Mouse (Mus musculus): ENCODE results near the gene Olfr750.

DNA sequence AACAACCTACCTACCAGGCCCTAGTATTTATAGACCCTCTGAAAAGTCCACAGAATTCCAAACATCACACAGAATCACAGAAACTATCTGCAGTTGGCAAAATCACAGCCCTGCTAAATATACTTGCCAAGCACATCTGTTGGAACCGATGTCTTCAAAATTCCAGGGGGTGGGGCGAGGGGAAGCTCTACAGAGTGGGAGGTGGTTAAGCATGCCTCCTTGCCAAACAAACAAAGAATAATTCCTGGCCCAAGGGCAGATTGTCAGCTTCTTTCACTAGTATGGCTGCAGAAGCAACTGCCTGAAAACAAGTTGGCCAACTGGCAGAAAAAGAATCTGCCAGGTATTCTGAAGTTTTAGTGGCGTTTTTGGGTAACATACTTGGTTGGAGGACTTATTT, 57.0 kb downstream of the Olfr750 start:
- TF ChIP-seq POLR2AphosphoS2 (IDR thresholded peaks at IDR 0.05; ENCODE audit: low read length) (no peak), POLR2A (IDR thresholded peaks at IDR 0.05; ENCODE audit: control insufficient read depth in 1 of 2, insufficient read depth in 1 of 2, low read depth in 1 of 2, low read length in 2 of 2, poor library complexity in 1 of 2) (no peak), MAZ (IDR thresholded peaks at IDR 0.05; ENCODE audit: low read depth, low read length) (no peak), SMC3 (IDR thresholded peaks at IDR 0.05; ENCODE audit: low read depth, low read length) (no peak), UBTF (IDR thresholded peaks at IDR 0.05; ENCODE audit: borderline replicate concordance, insufficient read depth, low read depth, low read length) (no peak), CTCF (IDR thresholded peaks at IDR 0.05 in 2 of 3, conservative IDR thresholded peaks at IDR 0.05 in 1 of 3; ENCODE audit: control insufficient read depth in 1 of 3, insufficient read depth in 1 of 3, low read depth in 2 of 3, low read length in 3 of 3, poor library complexity in 1 of 3, severe bottlenecking in 1 of 3) (no peak), ZKSCAN1 (IDR thresholded peaks at IDR 0.05; ENCODE audit: low read depth, low read length) (no peak), HCFC1 (IDR thresholded peaks at IDR 0.05; ENCODE audit: low read depth, low read length) (no peak), TAL1 (IDR thresholded peaks at IDR 0.05; ENCODE audit: low read length) (no peak), EP300 (IDR thresholded peaks at IDR 0.05; ENCODE audit: low read depth in 1 of 2, low read length in 2 of 2) (no peak), TBP (IDR thresholded peaks at IDR 0.05; ENCODE audit: low read depth, low read length) (no peak)

All from MEL (cell line).